Mouse (Mus musculus): ENCODE measurements around the gene Gpam.

- TF ChIP-seq EP300 (IDR thresholded peaks at IDR 0.05; ENCODE audit: insufficient read depth, low read depth, low read length), result no peak
- no peak for TF ChIP-seq CTCF (IDR thresholded peaks at IDR 0.05)
- TF ChIP-seq POLR2A (IDR thresholded peaks at IDR 0.05; ENCODE audit: insufficient read depth, low read depth, low read length), result no peak
These were observed 108.2 kb downstream of the Gpam start for GRCm38 (mm10) chr19:55018872-55019271.

Data from heart, adult 2 months (tissue).